Mouse (Mus musculus): ENCODE data around the gene Trir.

Trir gene

GRCm38 (mm10) chr8:84994375-84994774 lies 32.2 kb upstream of the Trir start:
- DNase-seq (ENCODE audit: low read depth, low spot score) = no peak

GRCm38 (mm10) chr8:84995680-84996079 lies 30.9 kb upstream of the Trir start:
- no peak for DNase-seq (ENCODE audit: low read depth, low spot score)

GRCm38 (mm10) chr8:84996978-84997377 lies 29.6 kb upstream of the Trir start:
- DNase-seq (ENCODE audit: low read depth, low spot score) = no peak

- DNase-seq (ENCODE audit: low read depth, low spot score) = peak; percentile 74
Observed at GRCm38 (mm10) chr8:84997649-84998295, 28.9 kb upstream of the Trir start.

DNA sequence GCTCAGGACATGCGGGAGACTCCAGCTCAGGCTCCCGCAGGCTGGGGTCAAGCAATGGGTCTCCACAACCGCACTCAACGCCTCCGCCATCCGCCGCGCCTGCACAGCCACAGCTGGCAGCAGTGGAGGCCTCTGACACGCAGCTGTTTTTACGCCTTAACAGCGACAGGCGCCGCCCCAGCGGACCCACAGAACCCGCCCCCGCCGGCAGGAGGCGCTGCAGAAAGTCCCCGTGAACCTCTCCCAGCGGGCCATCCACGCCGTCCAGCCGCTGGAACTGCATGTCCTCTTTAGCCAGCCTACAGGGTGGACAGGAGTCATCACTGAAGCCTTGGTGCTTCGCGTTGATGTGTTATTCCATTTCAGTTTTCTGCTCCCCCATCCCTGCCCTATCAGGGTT lies 18.9 kb upstream of the Trir start:
- DNase-seq (ENCODE audit: low read depth, low spot score) = no peak

DNA sequence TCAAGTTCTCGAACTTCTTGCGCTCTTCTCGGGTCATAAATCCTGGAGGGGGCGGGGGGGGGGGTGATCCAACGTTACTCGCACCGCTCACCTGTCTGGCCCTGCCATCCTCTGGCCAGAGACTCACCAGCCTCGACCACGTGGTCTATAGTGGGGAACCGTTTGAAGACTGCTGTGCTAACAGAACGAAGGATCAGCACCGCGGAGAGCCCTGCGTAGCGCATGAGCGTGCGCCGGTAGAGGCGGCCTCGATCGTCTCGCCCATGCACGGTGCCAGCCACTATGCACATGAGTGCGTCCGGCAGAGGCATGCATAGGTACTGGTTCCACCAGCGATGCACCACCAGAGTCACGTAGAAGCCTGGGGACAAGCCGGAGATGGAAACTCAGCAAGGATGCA lies 15.4 kb upstream of the Trir start:
- no peak for DNase-seq (ENCODE audit: low read depth, low spot score)

GRCm38 (mm10) chr8:85013230-85013840 lies 13.3 kb upstream of the Trir start:
- DNase-seq (ENCODE audit: low read depth, low spot score) = peak; percentile 77

GRCm38 (mm10) chr8:85014431-85014830 lies 12.2 kb upstream of the Trir start, which contains the start of gene Best2:
Gene Best2, minus strand, starts transcription at chr8:85014531.
- DNase-seq (ENCODE audit: low read depth, low spot score) = no peak

GRCm38 (mm10) chr8:85016724-85017123 lies 9.9 kb upstream of the Trir start:
- no peak for DNase-seq (ENCODE audit: low read depth, low spot score)

DNA sequence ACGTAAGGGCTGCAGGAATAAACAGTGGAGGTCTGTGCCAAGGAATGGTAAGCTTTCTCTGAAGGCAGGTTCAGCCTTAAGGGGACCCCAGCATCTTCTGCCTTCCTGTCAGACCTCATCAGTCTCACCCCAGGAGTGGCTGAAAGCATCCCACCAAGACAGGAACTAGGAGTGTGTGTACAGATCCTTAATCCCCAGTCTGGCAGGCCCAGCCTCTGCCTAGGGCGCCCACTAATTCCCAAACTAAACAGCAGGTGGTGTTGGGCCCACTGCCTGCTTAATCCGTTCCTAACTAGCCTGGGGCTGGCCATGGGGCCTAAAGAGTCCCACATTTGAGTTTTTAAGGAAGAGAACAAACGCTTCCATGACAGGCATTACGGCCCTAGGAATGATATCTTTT lies 9.4 kb upstream of the Trir start:
- DNase-seq (ENCODE audit: low read depth, low spot score) = no peak

GRCm38 (mm10) chr8:85021514-85022055 lies 5.0 kb upstream of the Trir start:
- no peak for DNase-seq (ENCODE audit: low read depth, low spot score)

- no peak for DNase-seq (ENCODE audit: low read depth, low spot score)
Observed at GRCm38 (mm10) chr8:85023846-85024245, 2.8 kb upstream of the Trir start.

DNA sequence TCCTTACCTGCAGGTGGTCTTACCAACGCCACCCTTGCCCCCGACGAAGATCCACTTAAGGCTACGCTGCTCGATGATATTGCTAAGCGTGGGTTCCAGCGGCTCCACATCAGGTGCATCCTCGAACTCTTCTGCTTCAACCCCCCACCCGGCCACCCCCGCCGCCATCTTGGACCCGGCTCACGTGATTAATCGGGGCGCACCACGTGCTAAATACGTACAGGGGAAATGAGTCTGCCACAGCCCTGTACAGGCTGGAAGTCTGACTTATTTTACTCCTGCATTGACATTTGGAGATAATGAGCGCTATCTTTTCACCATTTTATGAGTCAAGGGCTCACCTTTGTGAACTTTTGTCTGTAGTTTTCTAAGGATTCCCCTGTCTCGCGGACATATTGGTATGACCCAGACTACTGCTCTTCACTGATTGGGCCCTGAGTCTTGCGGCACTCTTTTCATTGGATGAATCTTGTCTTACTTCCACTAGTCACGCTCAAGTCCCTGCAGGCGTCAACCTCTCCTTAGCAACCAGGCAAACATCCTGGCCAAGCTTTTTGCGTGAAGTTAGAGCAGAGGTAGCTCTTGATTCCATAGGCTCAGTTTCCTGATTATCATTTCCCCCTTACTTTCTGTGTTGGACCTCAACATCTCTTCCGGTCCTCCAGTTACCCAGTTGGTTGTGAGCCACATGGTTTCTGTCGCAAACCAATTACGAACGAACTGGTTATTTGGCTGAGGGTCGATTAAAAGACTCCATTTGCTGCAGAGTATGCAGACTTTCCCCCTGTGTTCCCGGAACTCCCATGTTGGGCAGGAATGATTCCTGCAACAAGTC lies 1.3 kb upstream of the Trir start, which contains the start of gene Asna1:
Gene Asna1, minus strand, starts transcription at position 184 of the 835 bp plus-strand sequence.
- peak; percentile 86 for DNase-seq (ENCODE audit: low read depth, low spot score)

DNA sequence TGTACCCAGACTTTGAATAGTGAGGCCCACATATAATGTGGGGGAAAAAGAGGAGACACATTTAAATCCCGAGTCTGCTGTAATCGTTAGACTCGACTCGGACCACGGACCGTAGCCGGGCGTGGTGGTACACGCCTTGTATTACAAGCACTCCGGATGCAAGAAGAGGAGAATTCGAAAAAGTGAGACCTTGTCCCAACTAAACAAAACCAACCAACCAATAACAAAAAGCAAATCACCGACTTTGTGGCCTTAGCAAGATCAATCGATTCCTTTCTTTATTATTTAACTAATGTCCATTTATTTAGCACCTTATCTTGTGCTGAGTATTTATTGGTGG lies 863 bp downstream of the Trir start:
- DNase-seq (ENCODE audit: low read depth, low spot score) = no peak

- no peak for DNase-seq (ENCODE audit: low read depth, low spot score)
Observed at GRCm38 (mm10) chr8:85027922-85028321, 1.3 kb downstream of the Trir start.

- no peak for DNase-seq (ENCODE audit: low read depth, low spot score)
Observed at GRCm38 (mm10) chr8:85029271-85029670, 2.6 kb downstream of the Trir start.

DNA sequence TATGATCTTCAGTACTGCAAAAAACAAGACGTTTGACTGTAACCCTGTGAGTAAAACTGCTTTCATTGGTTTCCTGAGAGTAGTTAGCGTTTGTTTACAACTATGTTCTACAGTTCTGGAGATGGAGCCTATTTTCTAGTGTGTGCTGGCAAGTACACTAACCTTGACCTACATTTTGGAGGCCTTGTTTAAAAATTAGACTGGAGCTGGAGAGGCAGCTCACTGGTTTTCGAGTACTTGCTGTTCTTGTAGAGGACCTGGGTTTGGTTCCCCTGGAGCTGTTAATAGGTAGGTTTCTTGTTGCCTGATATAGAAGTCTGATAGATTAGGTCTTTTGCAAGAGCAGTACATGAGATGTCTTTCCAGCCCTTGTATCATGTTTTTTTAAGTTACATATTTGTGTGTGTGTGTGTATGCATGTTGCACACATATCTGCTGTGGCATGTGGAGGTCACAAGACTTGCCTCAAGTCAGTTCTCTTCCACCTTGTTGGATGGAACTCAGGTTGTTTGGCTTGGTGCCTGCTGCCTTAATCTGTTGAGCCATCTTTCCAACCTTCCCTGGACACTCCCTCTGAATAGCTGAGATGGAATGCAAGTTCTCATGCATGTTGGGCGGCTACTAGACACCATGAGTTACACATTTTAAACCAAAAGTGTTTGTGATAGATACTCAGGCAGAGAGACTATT lies 6.1 kb downstream of the Trir start:
- no peak for DNase-seq (ENCODE audit: low read depth, low spot score)

GRCm38 (mm10) chr8:85033867-85034266 lies 7.2 kb downstream of the Trir start:
- no peak for DNase-seq (ENCODE audit: low read depth, low spot score)

DNA sequence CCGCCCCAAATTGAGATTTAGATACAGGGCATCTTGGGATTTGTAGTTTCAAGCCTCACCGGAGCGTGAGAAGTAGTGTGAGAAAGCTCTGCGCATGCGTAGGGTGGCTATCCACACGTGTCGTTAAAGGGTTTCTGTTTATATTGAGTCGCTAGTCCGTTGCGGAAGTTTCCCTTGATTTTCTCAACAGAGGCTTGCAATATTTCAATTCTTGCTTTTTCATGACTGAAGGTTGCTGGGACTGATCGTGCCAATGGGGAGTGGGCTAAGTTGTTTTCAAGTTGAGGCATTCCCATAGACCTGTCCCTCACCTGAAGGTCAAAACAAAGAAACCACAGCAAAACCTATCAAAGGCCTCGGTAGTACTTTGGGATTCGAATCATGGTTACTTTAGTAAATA lies 8.1 kb downstream of the Trir start:
- DNase-seq (ENCODE audit: low read depth, low spot score) = no peak

DNA sequence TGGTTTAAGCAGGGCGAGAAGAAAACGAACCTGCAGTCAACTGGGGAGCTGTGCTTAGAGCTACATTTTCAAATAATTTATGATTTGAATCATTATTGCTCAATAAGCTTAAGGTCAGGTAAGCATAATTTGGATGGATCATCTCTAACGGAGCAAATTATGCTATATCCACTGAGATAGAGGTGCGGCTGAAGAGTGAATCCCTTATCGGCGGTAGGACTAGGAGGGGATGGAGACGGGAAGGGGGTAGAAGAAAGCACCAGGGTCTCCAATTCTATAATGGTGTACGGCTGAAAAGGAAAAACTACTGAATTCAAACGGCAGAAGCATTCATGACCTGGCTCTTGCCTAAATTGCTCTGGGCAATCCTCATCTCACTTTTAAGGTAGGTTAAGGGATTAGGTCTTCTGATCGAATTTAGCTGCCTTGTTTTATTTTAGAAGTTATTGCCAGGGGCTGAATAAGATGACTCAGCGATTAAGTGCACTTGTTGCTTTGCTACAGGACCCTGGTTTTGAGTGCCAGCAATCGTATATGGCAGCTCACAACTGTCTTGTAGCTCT lies 8.6 kb downstream of the Trir start:
- no peak for DNase-seq (ENCODE audit: low read depth, low spot score)

- DNase-seq (ENCODE audit: low read depth, low spot score) = no peak
Observed at GRCm38 (mm10) chr8:85035728-85036310, 9.2 kb downstream of the Trir start.
